Mouse (Mus musculus): ENCODE measurements around the gene Mef2b.

Gene Mef2b

DNA sequence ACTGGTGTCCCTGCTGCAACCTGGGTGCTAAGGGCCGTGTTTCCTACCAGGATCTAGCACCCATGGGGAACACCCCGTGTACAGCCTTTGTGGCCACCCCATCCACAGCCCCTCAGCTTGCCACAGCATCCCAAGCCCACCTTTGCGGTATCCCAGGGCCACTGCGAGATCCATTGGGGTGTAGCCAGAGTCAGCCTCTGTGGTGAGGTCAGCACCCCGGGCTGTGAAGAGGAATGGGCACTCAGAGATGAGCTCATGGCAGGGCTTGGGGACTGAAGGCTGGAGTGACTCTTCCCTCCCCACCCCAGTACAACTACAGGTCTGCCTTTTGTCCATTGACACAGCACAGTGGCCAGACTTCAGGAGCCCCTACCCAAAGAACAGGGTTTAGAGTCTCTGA is 5.4 kb upstream of the Mef2b start:
- in situ Hi-C loops (cut with MboI, MseI) = no loop called here

DNA sequence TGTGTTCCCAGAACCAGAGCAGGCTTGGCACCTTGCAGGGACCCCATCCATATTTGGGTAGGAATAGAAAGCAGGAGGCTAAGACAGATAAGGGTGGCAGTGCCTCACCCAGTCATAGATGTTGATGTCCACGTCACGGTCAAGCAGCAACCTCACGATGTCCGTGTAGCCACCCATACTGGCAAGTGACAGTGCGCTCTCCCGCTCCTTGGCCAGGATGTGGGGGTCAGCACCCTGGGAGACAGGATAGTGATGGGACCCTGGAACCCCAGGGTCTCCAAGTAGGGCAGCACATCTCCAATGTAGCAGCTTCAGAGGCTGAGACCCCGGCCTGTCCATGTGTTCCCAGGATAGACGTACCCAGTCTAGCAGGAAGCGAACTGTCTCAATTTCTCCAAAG is 4.6 kb upstream of the Mef2b start:
- in situ Hi-C loops (cut with MboI, MseI) = no loop called here

DNA sequence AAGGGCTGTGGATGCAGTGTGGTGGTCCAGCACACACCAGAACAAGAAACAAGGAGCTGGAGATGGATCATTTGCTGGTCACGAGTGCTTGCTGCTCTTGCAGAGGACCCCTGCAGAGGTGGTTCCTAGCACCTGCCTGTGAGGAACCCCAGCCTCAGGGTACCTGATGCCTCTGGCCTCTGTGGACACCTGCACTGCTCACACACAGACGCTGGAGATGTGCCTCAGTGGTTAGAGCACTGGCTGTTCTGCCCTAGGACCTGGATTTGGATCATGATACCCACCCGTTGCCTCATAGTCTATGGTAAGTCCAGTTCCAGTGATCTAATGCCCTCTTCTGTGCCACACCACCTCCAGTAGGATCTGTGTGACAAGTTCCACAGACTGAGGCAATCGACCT is 2.9 kb upstream of the Mef2b start:
- in situ Hi-C loops (cut with MboI, MseI) = no loop called here

DNA sequence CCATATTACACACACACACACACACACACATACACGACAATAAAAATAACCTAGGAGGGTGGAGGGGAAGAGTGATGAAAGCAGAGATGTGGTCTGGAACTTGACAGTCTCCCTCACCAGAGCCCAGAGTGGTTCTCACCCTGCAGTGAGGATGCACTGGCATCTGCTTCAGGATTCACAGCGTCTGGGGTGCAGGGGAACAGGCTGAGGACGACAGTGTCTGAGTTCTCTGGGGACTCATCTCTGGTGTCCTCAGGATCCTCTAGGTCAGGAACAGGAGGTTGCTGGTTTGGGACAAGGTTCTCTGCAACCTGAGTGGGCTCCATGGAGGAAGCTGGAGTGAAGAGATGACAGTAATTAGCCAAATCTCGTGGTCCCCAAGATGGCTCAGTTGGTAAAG is 1.6 kb upstream of the Mef2b start:
- in situ Hi-C loops (cut with MboI, MseI) = no loop called here

DNA sequence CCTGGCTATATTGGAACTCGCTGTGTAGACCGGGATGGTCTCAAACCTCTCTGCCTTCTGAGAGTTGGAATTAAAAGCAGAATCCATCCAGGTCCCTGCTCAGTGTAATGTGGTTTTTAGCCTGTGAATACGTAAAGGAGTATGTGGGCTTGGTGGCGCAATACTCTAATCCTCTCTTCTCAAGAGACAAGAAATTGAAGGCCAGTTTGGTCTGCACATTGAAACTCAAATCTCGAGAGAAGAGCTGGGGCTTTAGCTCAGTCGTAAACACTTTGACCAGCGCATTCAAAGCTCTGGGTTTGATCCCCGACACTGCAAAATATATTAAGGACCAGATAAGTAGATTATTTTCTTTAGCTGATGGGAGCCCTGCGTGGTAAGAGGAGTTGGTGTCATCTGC is 470 bp downstream of the Mef2b start:
- in situ Hi-C loops (cut with MboI, MseI) = no loop called here

DNA sequence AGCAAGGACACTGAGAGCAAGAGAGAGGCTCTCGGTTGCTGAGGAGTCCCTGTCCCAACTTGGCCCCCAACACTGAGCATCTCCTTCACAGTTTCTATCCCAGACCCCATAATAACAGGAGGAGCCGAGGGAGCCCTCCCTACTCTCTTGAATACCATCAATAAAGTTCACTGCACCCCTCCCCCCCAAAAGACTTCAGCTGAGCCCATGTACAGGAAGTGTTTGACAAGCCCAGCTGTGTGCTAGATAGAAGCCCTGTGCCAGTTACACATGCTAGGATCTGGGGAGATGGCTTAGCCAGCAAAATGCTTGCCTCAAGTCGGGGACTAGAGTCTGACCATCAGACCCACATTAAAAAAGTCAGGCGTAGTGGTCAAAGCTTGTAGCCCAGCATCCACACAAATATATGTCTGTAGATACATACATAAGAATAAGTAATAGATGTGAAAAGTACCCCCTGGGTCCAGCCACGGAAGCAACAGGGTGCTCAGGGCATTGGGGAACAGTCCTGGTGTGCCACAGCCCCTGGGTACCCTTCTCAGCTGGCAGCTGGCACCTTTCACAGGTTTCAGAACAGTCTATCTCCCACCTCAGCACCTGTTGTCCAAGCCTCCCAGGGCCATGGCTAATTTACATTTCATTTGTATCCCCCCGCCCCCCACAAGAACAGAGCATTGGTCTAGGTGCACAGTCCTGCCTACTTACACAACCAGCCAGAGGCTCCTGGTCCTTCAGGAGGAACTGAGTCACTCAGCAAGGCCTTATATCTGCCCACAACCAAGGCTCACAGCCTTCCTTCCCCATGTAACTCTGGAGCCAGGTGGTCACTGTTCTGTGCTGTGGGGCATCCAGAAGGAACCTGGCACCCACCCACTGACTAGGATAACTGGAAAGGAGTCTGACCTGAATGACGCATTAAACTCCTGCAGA is 8.4 kb downstream of the Mef2b start:
- in situ Hi-C loops (cut with MboI, MseI) = no loop called here

DNA sequence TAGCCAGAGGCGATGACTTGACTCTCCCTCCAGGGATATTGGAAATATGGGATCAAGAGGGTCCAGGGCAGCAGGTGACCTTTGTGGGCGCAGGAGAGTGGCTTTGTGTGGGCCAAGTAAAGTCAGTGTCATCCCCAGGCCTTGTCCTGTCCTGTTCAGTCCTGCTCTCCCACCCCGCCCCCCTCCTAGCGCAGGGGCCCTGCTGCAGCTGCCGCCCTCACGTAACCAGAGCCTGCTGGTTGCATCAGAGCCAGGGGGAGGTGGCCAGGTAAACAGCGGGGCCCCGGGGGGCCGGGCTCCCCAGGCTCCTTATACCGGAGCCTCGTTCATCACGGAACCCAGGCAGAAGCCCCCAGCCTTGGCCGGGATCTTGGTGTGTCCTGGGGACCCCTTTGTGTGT is 10.6 kb downstream of the Mef2b start:
- in situ Hi-C loops (cut with MboI, MseI) = loop anchor here (25.0 kb wide), 1 partner anchor 238 kb away; the partner anchor contains the start of genes Ndufa13, Tssk6 and Yjefn3

DNA sequence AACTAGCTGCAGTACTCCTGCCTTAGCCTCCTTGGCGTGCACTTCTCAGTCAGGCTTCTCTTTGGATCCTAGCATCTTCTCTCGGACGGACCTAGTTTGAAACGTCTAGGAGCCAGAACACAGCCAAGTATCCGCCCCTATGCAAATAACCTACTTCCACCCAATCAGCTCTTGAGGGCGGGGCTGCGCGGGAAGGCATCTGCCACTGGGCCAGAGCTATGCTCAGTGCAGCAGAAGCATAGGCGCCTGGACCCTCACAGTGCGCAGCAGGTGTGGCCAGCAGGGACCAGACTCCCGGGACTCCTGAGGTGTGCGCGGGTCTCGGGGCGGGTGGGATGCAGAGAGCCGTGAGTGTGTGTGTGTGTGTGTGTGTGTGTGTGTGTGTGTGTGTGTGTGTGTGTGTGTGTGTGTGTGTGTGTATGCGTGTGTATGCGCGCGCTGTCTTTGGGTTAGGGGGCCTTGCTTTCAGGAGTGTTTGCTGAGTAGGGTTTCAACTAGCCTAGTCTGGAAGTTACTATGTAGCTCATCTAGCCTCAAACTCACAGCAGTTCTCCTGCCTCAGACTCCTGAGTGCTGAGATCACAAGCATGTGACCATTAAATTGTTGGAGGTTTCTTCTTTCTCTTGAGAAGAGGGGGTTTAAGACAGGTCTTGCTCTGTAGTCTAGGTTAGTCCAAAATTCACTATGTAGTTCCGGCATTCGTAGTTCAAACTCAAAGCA is 13.2 kb downstream of the Mef2b start:
- in situ Hi-C loops (cut with MboI, MseI) = loop anchor here (25.0 kb wide), 1 partner anchor 240 kb away; the partner anchor contains the start of genes Ndufa13, Tssk6 and Yjefn3

DNA sequence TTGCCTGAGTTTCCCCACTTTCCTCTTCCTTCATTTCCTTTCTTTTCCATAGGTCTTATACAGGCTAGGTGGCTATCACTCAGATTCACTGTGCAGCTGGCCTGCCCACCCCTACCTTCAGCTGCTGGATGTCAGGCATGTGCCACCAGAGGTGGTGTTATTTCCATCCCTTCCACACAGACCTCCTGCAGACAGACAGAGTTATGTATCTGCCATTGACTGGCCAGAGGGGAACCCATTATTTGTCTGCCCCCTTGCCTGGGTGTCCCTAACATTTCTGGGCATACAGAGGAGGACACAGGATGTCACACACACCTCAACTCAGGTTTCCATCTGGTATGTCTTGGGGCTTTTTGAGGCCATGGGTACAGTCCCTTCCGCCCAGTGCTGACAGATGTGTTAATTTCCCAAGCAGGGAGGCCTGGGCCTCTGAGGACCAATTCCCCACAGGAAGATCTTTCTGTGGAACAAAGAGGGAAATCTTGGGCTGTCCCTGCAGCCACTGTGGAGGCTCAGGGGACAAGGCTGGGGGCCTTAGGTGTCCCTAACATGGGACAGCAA is 17.8 kb downstream of the Mef2b start:
- in situ Hi-C loops (cut with MboI, MseI) = loop anchor here (25.0 kb wide), 1 partner anchor 245 kb away; the partner anchor contains the start of genes Ndufa13, Tssk6 and Yjefn3

DNA sequence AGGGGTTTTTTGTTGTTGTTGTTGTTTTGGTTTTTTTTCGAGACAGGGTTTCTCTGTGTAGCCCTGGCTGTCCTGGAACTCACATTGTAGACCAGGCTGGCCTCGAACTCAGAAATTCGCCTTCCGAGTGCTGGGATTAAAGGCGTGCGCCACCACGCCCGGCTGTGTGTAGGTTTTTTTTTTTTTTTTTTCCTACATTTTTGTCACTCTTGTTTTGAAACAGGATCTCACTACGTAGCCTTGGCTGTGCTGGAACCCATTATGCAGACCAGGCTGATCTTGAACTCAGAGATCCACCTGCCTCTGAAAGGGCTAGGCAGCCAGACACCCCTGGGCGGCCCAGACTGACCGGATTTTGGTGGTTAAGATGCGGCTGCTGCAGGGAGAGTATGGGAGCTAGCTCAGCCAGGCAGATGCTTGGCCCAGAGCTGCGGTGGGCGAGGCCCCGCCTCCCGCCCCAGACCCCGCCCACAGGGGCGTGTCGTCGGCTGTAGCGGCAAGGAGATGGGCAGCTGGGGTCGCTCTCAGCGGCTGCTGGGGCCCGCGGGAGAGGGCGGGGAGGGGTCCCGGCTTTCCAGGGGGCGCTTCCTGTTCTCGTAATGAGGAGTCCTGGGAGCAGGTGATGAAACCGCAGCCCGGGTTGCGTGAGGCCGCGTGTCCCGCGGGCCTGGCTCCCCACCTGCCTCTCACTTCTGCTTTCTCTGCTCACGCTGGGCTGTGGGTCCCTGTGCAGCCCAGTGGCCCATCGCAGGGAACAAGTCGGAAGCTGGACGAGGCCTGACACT is 18.8 kb downstream of the Mef2b start:
- in situ Hi-C loops (cut with MboI, MseI) = loop anchor here (25.0 kb wide), 1 partner anchor 246 kb away; the partner anchor contains the start of genes Ndufa13, Tssk6 and Yjefn3

DNA sequence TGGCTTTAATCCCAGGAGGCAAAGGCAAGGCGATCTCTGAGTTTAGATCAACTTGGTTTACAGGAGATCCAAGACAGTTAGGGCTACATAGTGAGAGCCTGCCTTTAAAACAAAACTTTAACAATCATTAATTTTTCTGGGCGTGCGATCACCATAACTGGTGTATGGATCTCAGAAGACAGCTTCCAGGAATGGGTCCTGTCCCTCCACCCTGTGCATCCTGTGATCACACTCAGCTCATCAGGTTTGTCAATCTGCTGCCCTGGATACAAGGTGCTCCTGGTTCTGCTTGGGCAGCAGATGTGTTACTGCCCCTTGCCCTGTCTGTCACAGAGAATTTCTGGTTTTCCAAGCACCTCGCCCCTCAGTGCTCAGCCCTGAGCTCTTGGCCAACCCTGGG is 19.7 kb downstream of the Mef2b start:
- in situ Hi-C loops (cut with MboI, MseI) = loop anchor here (25.0 kb wide), 1 partner anchor 247 kb away; the partner anchor contains the start of genes Ndufa13, Tssk6 and Yjefn3

DNA sequence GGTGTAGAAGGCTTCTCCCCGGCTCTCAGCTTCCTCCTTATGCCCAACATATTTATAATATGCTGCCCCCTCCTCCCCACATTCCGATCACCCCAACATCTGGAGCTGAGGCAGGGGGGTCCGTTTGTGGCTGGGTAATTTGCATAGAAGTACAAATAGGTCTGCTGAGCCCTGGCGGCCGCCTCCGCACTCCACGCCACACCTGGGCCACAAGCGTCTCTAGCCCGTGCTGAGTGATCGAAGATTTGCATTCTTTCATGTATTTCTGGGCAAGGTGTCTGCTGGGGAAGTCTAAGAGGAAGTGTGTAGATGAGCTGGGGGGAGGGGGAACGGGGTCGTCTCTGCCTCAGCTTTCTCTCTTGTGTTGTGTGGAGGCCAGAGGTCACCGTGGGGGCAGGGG is 20.5 kb downstream of the Mef2b start:
- in situ Hi-C loops (cut with MboI, MseI) = loop anchor here (25.0 kb wide), 1 partner anchor 248 kb away; the partner anchor contains the start of genes Ndufa13, Tssk6 and Yjefn3

DNA sequence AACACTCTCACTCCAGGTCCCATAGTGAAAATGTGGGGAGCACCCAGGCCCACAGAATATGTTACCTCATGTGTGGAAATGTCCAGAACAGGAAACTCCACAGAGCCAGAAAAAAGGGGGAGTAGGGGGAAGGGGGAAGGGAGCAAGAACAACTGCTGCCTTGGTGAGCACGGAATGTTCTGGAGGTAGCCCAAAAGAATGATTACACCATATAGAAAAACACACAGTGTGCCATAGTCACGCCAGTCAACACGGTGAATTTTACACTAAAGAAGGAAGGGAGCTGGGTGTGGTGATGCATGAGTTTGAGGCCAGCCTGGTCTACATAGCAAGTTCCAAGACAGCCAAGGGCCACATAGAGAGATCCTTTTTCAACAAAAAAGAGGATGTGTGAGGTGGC is 23.8 kb downstream of the Mef2b start:
- in situ Hi-C loops (cut with MboI, MseI) = loop anchor here (25.0 kb wide), 1 partner anchor 251 kb away; the partner anchor contains the start of genes Ndufa13, Tssk6 and Yjefn3

DNA sequence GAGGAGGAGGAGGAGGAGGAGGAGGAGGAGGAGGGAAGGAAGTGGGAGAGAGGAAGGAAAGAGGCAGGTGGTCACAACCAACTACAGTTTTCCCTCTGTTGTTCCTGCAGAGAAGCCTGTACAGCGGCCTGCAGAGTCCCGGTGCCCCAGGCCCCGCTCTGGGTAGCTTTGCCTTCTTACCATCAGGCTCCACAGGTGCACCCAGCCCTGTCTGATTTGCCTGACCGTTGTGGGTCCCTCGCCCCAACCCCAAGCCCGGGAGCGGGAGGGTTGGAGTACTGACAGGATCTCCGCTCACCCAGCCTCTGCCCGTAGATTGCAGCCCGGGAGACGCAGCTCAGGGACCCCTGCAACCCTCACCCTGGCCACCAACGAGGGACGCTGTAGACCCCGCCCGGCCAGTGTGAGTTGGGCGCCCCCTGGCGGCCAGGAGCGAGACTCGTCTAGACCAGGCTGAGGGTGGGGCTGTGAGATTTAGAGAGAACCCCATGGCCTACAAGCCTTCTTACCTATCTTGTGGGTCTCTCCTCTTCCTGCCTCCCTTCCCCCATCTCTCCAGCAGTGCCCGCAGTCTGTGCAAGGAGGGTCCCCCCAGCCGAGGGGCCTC is 27.1 kb downstream of the Mef2b start:
- in situ Hi-C loops (cut with MboI, MseI) = loop anchor here (25.0 kb wide), 1 partner anchor 254 kb away; the partner anchor contains the start of genes Ndufa13, Tssk6 and Yjefn3

DNA sequence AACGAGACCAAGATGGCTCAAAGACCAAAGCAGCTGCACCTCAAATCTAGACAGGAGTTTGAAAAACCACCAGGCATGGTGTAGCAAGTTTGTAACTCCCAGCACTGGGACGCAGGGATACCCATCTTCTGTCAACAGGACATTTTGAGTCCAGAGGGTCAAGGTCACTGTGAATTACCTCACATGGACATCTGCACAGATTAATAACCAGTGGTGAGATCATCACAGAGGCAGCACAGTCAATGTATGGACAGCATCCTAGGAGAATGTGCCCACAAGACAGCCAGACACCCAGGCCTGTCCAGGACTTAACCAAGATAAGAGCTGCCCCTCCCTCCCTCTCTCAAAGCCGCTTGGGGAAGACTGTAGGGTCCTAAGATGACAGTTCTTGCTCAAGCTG is 30.6 kb downstream of the Mef2b start:
- in situ Hi-C loops (cut with MboI, MseI) = loop anchor here (25.0 kb wide), 1 partner anchor 258 kb away; the partner anchor contains the start of genes Ndufa13, Tssk6 and Yjefn3

DNA sequence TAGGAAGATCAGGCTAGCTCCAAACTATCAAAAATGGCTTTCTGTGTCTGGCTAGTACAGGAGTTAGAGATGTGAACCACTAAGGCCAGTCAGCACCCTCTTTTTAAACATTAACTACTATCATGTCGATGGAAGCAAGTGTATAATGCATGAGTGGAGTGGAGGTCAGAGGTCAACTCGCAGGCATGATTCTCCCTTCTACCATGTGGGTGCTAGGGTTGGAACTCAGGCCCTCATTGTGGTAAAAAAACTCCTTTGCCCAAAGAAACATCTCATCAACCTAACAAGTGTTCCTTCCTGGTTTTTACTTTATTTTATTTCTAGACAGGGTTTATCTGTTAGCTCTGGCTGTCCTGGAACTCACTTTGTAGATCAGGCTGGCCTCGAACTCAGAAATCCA is 31.2 kb downstream of the Mef2b start:
- in situ Hi-C loops (cut with MboI, MseI) = loop anchor here (25.0 kb wide), 1 partner anchor 258 kb away; the partner anchor contains the start of genes Ndufa13, Tssk6 and Yjefn3

DNA sequence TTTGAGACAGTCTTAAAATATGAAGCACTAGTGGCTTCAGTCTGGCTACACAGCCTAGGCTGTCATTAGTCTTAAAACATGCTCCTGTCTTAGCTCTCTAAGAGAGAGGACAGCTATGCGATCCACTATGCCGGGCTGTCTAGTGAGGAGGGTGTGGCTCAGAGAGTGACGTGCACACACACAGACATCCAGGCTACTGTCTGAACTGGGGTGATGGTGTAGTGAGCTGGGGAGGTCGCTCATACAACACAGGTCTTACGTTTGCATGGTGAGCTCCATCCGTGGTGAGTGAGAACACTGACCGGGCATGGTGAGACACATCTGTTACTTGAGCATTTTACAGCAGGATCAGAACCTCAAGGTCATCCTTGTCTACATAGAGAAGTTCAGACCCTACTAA is 31.7 kb downstream of the Mef2b start:
- in situ Hi-C loops (cut with MboI, MseI) = loop anchor here (25.0 kb wide), 1 partner anchor 259 kb away; the partner anchor contains the start of genes Ndufa13, Tssk6 and Yjefn3

DNA sequence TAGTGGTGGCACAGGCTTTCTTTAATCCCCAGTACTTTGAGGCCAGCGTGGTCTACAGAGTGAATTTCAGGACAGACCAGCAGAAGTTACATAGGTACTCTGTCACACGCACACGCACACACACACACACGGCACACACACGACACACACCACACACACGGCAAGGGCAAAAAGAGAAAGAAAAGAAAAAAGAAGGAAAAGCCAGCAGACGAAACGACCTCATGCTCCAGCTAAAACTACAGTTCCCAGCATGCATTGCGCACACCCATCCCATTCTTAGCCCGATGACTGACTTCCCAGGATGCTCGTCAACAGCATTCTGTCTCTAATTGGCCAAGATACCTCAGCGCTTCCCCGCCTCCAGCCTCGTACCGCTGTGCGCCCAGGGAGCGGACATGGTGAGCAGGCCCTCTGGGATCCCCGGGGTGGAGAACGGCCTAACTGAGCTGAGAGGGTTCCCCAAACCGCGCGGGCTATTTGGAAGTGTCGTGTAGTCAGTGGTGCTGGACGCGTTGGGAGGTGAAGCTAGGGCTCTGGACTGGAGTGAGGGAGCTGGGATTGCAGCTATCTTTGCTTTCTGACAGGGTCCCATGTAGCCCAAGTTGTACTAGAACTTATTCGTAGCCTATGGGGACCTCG is 32.7 kb downstream of the Mef2b start, which contains the start of gene Tmem161a:
TSS of gene Tmem161a (plus strand) at position 314 of the 639 bp plus-strand sequence.
- in situ Hi-C loops (cut with MboI, MseI) = loop anchor here (25.0 kb wide), 1 partner anchor 260 kb away; the partner anchor contains the start of genes Ndufa13, Tssk6 and Yjefn3

DNA sequence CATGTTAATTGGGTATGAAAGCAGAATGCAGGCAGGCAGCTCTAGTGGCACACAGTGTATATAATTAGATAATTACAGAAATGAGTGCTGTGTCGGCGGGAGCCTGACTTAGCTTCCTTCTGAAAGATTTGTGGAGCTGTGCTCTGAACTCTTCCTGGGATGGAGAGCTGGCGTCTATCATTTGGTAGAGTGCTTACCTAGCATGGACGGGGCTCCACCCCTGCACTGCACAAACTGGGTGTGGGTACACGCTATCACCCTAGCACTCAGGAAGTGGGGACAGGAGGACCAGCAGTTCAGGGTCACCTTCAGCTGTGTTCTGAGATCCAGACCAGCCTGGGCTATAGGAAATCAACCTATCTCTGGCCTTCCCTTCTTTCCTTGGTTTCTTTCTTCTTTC is 33.8 kb downstream of the Mef2b start:
- in situ Hi-C loops (cut with MboI, MseI) = loop anchor here (25.0 kb wide), 1 partner anchor 261 kb away; the partner anchor contains the start of genes Ndufa13, Tssk6 and Yjefn3

Measured in T-helper 2 cell (primary cell).